Mouse (Mus musculus): ENCODE data around the gene Coro2a.

DNA sequence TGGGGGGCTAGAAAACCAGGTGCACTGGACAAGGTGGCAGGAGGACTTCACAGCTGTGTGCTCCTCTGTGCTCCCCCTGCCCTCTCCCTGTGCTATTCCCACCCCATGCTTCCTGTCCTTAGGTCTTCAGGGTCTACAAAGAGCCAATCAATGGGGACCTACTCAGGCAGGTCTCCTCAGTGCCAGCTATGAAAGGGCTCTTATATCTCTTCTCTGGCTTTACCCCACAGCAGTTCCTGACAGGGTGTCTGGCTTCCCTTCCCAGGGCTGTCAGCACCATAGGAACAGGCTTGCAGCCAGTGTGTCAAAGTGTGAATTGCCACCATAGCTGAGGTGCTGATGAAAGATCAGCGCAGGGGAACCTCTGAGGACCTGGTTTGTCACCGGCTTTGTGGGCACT, 81.5 kb downstream of the Coro2a start:
- TF ChIP-seq POLR2A (IDR thresholded peaks at IDR 0.05; ENCODE audit: low read depth, low read length) (no peak), CTCF (IDR thresholded peaks at IDR 0.05; ENCODE audit: extremely low read depth, insufficient read depth, insufficient read length, insufficient replicate concordance) (no peak)
